Mouse (Mus musculus) intestine, postnatal 0 days (tissue): ENCODE results near the gene Heatr6. TPM values are rescaled to one million over a fixed set of nuclear protein-coding genes. Genes with fewer than 3 reads are reported as not detected.

Experiments
- ATAC-seq: fragments of 200-750 bp; cut with Nextera tagmentation; 2 replicates; pipeline ENCODE4 v1.8.0; 2017; ENCODE audit warnings: mild to moderate bottlenecking, moderate TSS enrichment, moderate library complexity
- H3K27ac ChIP-seq: fragments of 300-500 bp; sonication (generic); 2 replicates; pipeline ENCODE4 v1.5.1; 2014; ENCODE audit warnings: mild to moderate bottlenecking, low read depth, low read length, moderate library complexity
- H3K27me3 ChIP-seq: fragments of 300-500 bp; sonication (generic); replicated peaks from 2 replicates; pipeline ENCODE4 v1.6.1; 2014; ENCODE audit warnings: low read length, mixed read lengths; ENCODE audit not compliant: control insufficient read depth, insufficient read depth
- H3K36me3 ChIP-seq: fragments of 300-500 bp; sonication (generic); 2 replicates; pipeline ENCODE4 v1.6.1; 2014; ENCODE audit warnings: mild to moderate bottlenecking, moderate library complexity; ENCODE audit not compliant: control insufficient read depth, insufficient read depth
- H3K4me1 ChIP-seq: fragments of 300-500 bp; sonication (generic); replicated peaks from 2 replicates; pipeline ENCODE4 v1.6.1; 2014; ENCODE audit warnings: antibody characterized with exemption, low read length, mixed read lengths; ENCODE audit not compliant: control insufficient read depth, insufficient read depth
- H3K4me2 ChIP-seq: fragments of 300-500 bp; sonication (generic); replicated peaks from 2 replicates; pipeline ENCODE4 v1.6.1; 2014; ENCODE audit warnings: low read depth, mild to moderate bottlenecking, moderate library complexity
- H3K4me3 ChIP-seq: fragments of 300-500 bp; sonication (generic); 2 replicates; pipeline ENCODE4 v1.5.1; 2014; ENCODE audit warnings: low read depth, low read length
- H3K9ac ChIP-seq: fragments of 300-500 bp; sonication (generic); 2 replicates; pipeline ENCODE4 v1.6.1; 2014; ENCODE audit warnings: mild to moderate bottlenecking, low read depth, low read length
- H3K9me3 ChIP-seq: fragments of 300-500 bp; sonication (generic); 2 replicates; pipeline ENCODE4 v1.6.1; 2016; ENCODE audit warnings: mixed run types; ENCODE audit not compliant: control insufficient read depth
- CTCF ChIP-seq: sonication (generic); IDR thresholded peaks from 2 replicates; pipeline ENCODE4 v1.5.1; 2016; ENCODE audit warnings: low read depth, mild to moderate bottlenecking, control low read depth, antibody characterized with exemption, moderate library complexity
- WGBS: fragments of 180-500 bp; shearing (Covaris S2); extraction: QIAGEN DNeasy Blood & Tissue Kit; methylation state at CpG from one replicate; pipeline ENCODE4 v1.1.7; 2014; 5-methylcytosine and 5-hydroxymethylcytosine counted together
- polyA plus RNA-seq: library from polyadenylated mRNA; unstranded; fragments of >200 nt; fragmentation: Nextera tagmentation; extraction: Ambion mirVana; gene quantifications from 2 replicates; pipeline ENCODE4 v1.2.1, GENCODE M21; 2015

Gene Heatr6
- polyA plus RNA-seq, 1 experiment from 2014 or later: 7.7 TPM

DNA sequence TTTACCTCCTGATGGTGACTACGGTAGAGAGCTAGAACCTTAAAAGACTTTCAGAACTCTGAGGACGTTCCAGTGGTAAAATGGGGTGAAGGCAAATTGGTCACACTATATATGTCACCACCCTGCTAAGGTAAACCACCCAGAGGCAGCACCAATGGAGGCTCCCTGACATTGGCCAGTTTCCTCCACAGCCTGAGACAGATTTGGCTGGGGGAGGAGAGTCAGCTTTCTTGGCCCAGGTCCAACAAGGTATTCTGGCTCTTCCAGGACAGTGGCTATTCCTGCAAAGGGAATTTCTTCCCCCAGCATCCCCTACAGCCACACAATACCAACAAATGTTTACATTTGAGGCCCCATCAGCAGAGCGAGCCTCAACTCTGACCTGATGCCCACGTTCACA is 64.5 kb downstream of the Heatr6 start:
- no peak overlapping the region for H3K4me3 ChIP-seq
- no peak overlapping the region for H3K27ac ChIP-seq
- H3K9ac ChIP-seq: no peak overlapping the region

GRCm38 (mm10) chr11:83818591-83819127 is 65.2 kb downstream of the Heatr6 start:
- Histone ChIP-seq H3K27ac (no peak overlapping the region), H3K9ac (no peak overlapping the region), H3K9me3 (no peaks in the 10 kb centered on the region), H3K4me2 (no peak overlapping the region), H3K36me3 (no peaks in the 10 kb centered on the region), H3K27me3 (no peaks in the 10 kb centered on the region), H3K4me3 (no peak overlapping the region), H3K4me1 (peaks cover 4% of the 10 kb centered on the region; the same call in 1 of the 2 replicates)
- no peak for ATAC-seq
- peak; percentile 40 for TF ChIP-seq CTCF
- WGBS: 37% methylated on average over 9 of the region's 9 CpGs

More for the DNA sequence above, 64.5 kb downstream of the Heatr6 start:
- Histone ChIP-seq H3K9me3 (no peaks in the 10 kb centered on the region), H3K36me3 (no peaks in the 10 kb centered on the region), H3K4me1 (peaks cover 4% of the 10 kb centered on the region; the same call in 1 of the 2 replicates), H3K27me3 (no peaks in the 10 kb centered on the region), H3K4me2 (no peak overlapping the region)
- ATAC-seq: no peak
- 59% methylated on average over 4 of the region's 4 CpGs for WGBS
- TF ChIP-seq CTCF: no peak

GRCm38 (mm10) chr11:83819806-83820483 is 66.4 kb downstream of the Heatr6 start:
- H3K4me2 ChIP-seq: no peak overlapping the region
- 46% methylated on average over 10 of the region's 10 CpGs for WGBS
- no peaks in the 10 kb centered on the region for H3K9me3 ChIP-seq
- peaks cover 4% of the 10 kb centered on the region; the same call in 1 of the 2 replicates for H3K4me1 ChIP-seq
- no peaks in the 10 kb centered on the region for H3K36me3 ChIP-seq
- peak; percentile 64; the same call in 1 of the 2 replicates for ATAC-seq
- H3K27ac ChIP-seq: no peak overlapping the region
- H3K9ac ChIP-seq: 0 out of 2 replicates have a peak overlapping the region, but pooled peaks have one; percentile 26
- no peak overlapping the region for H3K4me3 ChIP-seq
- TF ChIP-seq CTCF: no peak
- no peaks in the 10 kb centered on the region for H3K27me3 ChIP-seq

DNA sequence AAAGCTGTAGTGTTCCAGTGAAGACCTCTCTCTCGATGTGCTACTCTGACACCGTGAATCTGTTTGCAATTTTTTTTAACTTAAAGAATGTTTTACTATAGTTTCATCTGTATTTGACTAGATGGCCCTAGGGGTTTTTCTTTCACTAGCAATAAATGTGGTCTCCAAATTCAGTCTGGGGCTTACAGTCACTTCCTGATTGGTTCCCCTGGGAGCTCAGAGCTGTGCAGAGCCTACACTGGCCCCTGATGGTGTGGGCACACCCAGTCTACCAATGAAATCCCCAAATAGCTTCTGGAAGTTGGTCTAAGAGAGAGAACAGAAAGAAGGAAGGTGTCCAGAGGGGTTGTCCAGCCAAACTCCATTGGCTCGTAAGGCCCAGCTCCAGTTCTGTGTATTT is 72.6 kb downstream of the Heatr6 start:
- ATAC-seq: no peak
- Histone ChIP-seq H3K27ac (no peak overlapping the region), H3K4me1 (no peaks in the 10 kb centered on the region), H3K9ac (no peak overlapping the region), H3K4me3 (no peak overlapping the region), H3K4me2 (no peak overlapping the region), H3K9me3 (no peaks in the 10 kb centered on the region), H3K36me3 (no peaks in the 10 kb centered on the region), H3K27me3 (no peaks in the 10 kb centered on the region)
- TF ChIP-seq CTCF: no peak
- 89% methylated on average over 3 of the region's 3 CpGs for WGBS

DNA sequence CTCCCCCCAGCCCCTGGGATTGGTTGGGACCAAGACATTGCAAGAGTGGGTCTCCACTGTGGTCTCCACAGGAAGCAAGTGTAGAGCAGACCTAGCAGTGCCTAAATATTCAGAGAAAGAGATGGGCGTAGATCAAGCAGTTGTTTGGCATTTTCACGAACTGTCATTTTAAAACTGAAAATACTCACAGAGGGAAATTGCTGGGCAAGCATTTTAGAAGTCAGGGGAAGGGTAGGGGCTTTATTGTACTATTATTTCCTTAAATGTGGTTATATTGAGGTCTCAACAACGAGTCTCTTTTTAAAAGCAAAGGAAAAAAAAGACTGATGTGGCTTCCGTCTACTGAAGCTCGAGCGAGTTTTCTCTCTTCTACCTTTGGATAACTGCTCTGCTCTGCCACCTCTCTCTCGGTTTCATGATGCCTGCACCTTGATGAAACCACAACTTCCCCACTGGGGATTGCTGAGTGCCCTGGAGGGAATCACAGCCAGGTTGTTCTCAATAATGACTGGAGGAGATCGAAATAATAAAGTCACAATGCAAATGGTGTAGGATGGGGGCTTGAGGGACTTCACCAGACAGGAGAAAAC is 75.2 kb downstream of the Heatr6 start:
- WGBS: 85% methylated on average over 8 of the region's 8 CpGs
- no peak for TF ChIP-seq CTCF
- Histone ChIP-seq H3K9me3 (no peaks in the 10 kb centered on the region), H3K9ac (no peak overlapping the region), H3K4me2 (no peak overlapping the region), H3K36me3 (no peaks in the 10 kb centered on the region), H3K27me3 (no peaks in the 10 kb centered on the region), H3K4me3 (no peak overlapping the region), H3K4me1 (no peaks in the 10 kb centered on the region), H3K27ac (no peak overlapping the region)
- ATAC-seq: no peak

- Histone ChIP-seq H3K27me3 (no peaks in the 10 kb centered on the region), H3K36me3 (no peaks in the 10 kb centered on the region), H3K4me2 (no peak overlapping the region), H3K27ac (no peak overlapping the region), H3K9me3 (no peaks in the 10 kb centered on the region), H3K4me3 (no peak overlapping the region), H3K4me1 (no peaks in the 10 kb centered on the region), H3K9ac (no peak overlapping the region)
- TF ChIP-seq CTCF: peak; percentile 77
- WGBS: 54% methylated on average over 8 of the region's 8 CpGs
- no peak; the same call in 1 of the 2 replicates for ATAC-seq
These were observed 78.9 kb downstream of the Heatr6 start for GRCm38 (mm10) chr11:83832389-83832788.

Other genes with a start within 250 kb of the Heatr6 start
- not detected in 2 replicates for gene Heatr9, start 231.5 kb upstream of the Heatr6 start, polyA plus RNA-seq
- gene Ccl5, start 223.2 kb upstream of the Heatr6 start, polyA plus RNA-seq: 1.8 and 2.4 TPM in 2 replicates
- 11.2 and 13.4 TPM in 2 replicates for gene Ccl9, start 175.1 kb upstream of the Heatr6 start, polyA plus RNA-seq
- 100 and 108 TPM in 2 replicates for gene Ccl6, start 160.6 kb upstream of the Heatr6 start, polyA plus RNA-seq
- not detected in 2 replicates for gene Rpl9-ps1, start 108.1 kb upstream of the Heatr6 start, polyA plus RNA-seq
- gene Ccl3, start 104.3 kb upstream of the Heatr6 start, polyA plus RNA-seq: 1.2 and 1.3 TPM in 2 replicates
- gene Ccl4, start 91.1 kb upstream of the Heatr6 start, polyA plus RNA-seq: 0.56 and 0.64 TPM in 2 replicates
- 5.6 and 7.5 TPM in 2 replicates for gene Wfdc17, start 49.7 kb upstream of the Heatr6 start, polyA plus RNA-seq
- 1.1 and 3.2 TPM in 2 replicates for gene Wfdc18, start 44.7 kb upstream of the Heatr6 start, polyA plus RNA-seq
- not detected in 2 replicates for gene Wfdc21, start 6.8 kb upstream of the Heatr6 start, polyA plus RNA-seq
- gene Hnf1b, start 96.4 kb downstream of the Heatr6 start, polyA plus RNA-seq: 12.0 and 13.2 TPM in 2 replicates
- gene Ddx52, start 188.4 kb downstream of the Heatr6 start, polyA plus RNA-seq: 14.1 and 16.9 TPM in 2 replicates
- gene Synrg, start 210.7 kb downstream of the Heatr6 start, polyA plus RNA-seq: 6.0 and 7.4 TPM in 2 replicates